Mouse (Mus musculus) hindbrain, embryonic 12.5 days (tissue): ENCODE measurements around the gene Gm44511. TPM values are rescaled to one million over a fixed set of nuclear protein-coding genes. Genes with fewer than 3 reads are reported as not detected.

ENCODE experiments used
- ATAC-seq: fragments of 200-750 bp; cut with Nextera tagmentation; 2 replicates; pipeline ENCODE4 v1.8.0; 2017; ENCODE audit warnings: moderate TSS enrichment; ENCODE audit not compliant: low FRiP score
- H3K27ac ChIP-seq: fragments of 300-500 bp; sonication (generic); 2 replicates; pipeline ENCODE4 v1.5.1; 2016; ENCODE audit warnings: mild to moderate bottlenecking
- H3K27me3 ChIP-seq: fragments of 300-500 bp; sonication (generic); 2 replicates; pipeline ENCODE4 v1.6.1; 2016; ENCODE audit warnings: mild to moderate bottlenecking
- H3K36me3 ChIP-seq: fragments of 300-500 bp; sonication (generic); 2 replicates; pipeline ENCODE4 v1.6.1; 2016; ENCODE audit warnings: mild to moderate bottlenecking
- H3K4me1 ChIP-seq: fragments of 300-500 bp; sonication (generic); 2 replicates; pipeline ENCODE4 v1.6.1; 2016
- H3K4me2 ChIP-seq: fragments of 300-500 bp; sonication (generic); replicated peaks from 2 replicates; pipeline ENCODE4 v1.6.1; 2016; ENCODE audit warnings: mild to moderate bottlenecking
- H3K4me3 ChIP-seq: fragments of 300-500 bp; sonication (generic); 2 replicates; pipeline ENCODE4 v1.5.1; 2016; ENCODE audit warnings: mild to moderate bottlenecking
- H3K9ac ChIP-seq: fragments of 300-500 bp; sonication (generic); 2 replicates; pipeline ENCODE4 v1.6.1; 2016; ENCODE audit warnings: mild to moderate bottlenecking, moderate library complexity
- H3K9me3 ChIP-seq: fragments of 300-500 bp; sonication (generic); replicated peaks from 2 replicates; pipeline ENCODE4 v1.6.1; 2016; ENCODE audit warnings: mild to moderate bottlenecking
- WGBS: fragments of 180-500 bp; shearing (Covaris S2); methylation state at CpG from one replicate; pipeline ENCODE4 v1.1.7; 2016; 5-methylcytosine and 5-hydroxymethylcytosine counted together
- polyA plus RNA-seq: library from polyadenylated mRNA; unstranded; fragments of >200 nt; fragmentation: Nextera tagmentation; extraction: Ambion mirVana; gene quantifications from 2 replicates; pipeline ENCODE4 v1.2.1, GENCODE M21; 2016

Gene Gm44511
- polyA plus RNA-seq, 1 experiment from 2014 or later, result not detected

GRCm38 (mm10) chr6:128737445-128737844 lies 88.7 kb downstream of the Gm44511 start:
- WGBS, result 89% methylated on average over 7 of the region's 7 CpGs
- H3K4me1 ChIP-seq, result no peaks in the 10 kb centered on the region
- no peak overlapping the region for H3K4me3 ChIP-seq
- no peak for ATAC-seq
- no peaks in the 10 kb centered on the region for H3K9me3 ChIP-seq
- no peak overlapping the region for H3K9ac ChIP-seq
- H3K4me2 ChIP-seq, result no peak overlapping the region
- H3K27ac ChIP-seq, result no peak overlapping the region
- H3K27me3 ChIP-seq, result no peaks in the 10 kb centered on the region
- no peaks in the 10 kb centered on the region for H3K36me3 ChIP-seq

- H3K36me3 ChIP-seq, result no peaks in the 10 kb centered on the region
Observed at GRCm38 (mm10) chr6:128736100-128736499, 90.0 kb downstream of the Gm44511 start.

GRCm38 (mm10) chr6:128734896-128735295 lies 91.2 kb downstream of the Gm44511 start:
- H3K9me3 ChIP-seq, result no peaks in the 10 kb centered on the region
- no peak overlapping the region for H3K27ac ChIP-seq
- ATAC-seq, result no peak
- H3K4me1 ChIP-seq, result no peaks in the 10 kb centered on the region
- H3K4me3 ChIP-seq, result no peak overlapping the region
- no peak overlapping the region for H3K4me2 ChIP-seq
- H3K9ac ChIP-seq, result no peak overlapping the region
- H3K27me3 ChIP-seq, result no peaks in the 10 kb centered on the region
- H3K36me3 ChIP-seq, result no peaks in the 10 kb centered on the region

More at GRCm38 (mm10) chr6:128736100-128736499, 90.0 kb downstream of the Gm44511 start:
- H3K9ac ChIP-seq, result no peak overlapping the region
- H3K9me3 ChIP-seq, result no peaks in the 10 kb centered on the region
- H3K27ac ChIP-seq, result no peak overlapping the region
- no peak overlapping the region for H3K4me2 ChIP-seq
- no peak overlapping the region for H3K4me3 ChIP-seq
- H3K27me3 ChIP-seq, result no peaks in the 10 kb centered on the region
- no peak for ATAC-seq
- H3K4me1 ChIP-seq, result no peaks in the 10 kb centered on the region

GRCm38 (mm10) chr6:128733908-128734679 lies 92.0 kb downstream of the Gm44511 start:
- H3K4me2 ChIP-seq, result no peak overlapping the region
- no peak overlapping the region for H3K4me3 ChIP-seq
- no peaks in the 10 kb centered on the region for H3K9me3 ChIP-seq
- 71% methylated on average over 5 of the region's 5 CpGs for WGBS
- no peaks in the 10 kb centered on the region for H3K4me1 ChIP-seq
- no peak for ATAC-seq
- H3K27me3 ChIP-seq, result no peaks in the 10 kb centered on the region
- H3K9ac ChIP-seq, result no peak overlapping the region
- H3K36me3 ChIP-seq, result no peaks in the 10 kb centered on the region
- H3K27ac ChIP-seq, result no peak overlapping the region

- Histone ChIP-seq H3K9me3 (no peaks in the 10 kb centered on the region), H3K9ac (no peak overlapping the region), H3K4me1 (no peaks in the 10 kb centered on the region), H3K27ac (no peak overlapping the region), H3K4me3 (no peak overlapping the region), H3K27me3 (no peaks in the 10 kb centered on the region), H3K36me3 (no peaks in the 10 kb centered on the region), H3K4me2 (no peak overlapping the region)
- no peak for ATAC-seq
- WGBS, result 91% methylated on average over 3 of the region's 3 CpGs
Observed at GRCm38 (mm10) chr6:128732032-128732431, 94.1 kb downstream of the Gm44511 start.

Other genes with a start within 250 kb of the Gm44511 start
- not detected in 2 replicates for gene A2ml1, start 244.7 kb downstream of the Gm44511 start, polyA plus RNA-seq
- gene Klrb1a, start 202.8 kb downstream of the Gm44511 start, polyA plus RNA-seq, result not detected in 2 replicates
- not detected in 2 replicates for gene Clec2h, start 163.9 kb downstream of the Gm44511 start, polyA plus RNA-seq
- not detected in 2 replicates for gene Klrb1, start 103.3 kb downstream of the Gm44511 start, polyA plus RNA-seq
- gene Klrb1c, start 37.1 kb downstream of the Gm44511 start, polyA plus RNA-seq, result not detected in 2 replicates
- 0.25 TPM in 1 of 2 replicates, not detected in the other for gene Klrb1b, start within 50 bp of the Gm44511 start, polyA plus RNA-seq
- not detected in 2 replicates for gene Clec2i, start 61.3 kb upstream of the Gm44511 start, polyA plus RNA-seq
- 0.35 and 0.57 TPM in 2 replicates for gene BC035044, start 64.8 kb upstream of the Gm44511 start, polyA plus RNA-seq
- gene Clec2g, start 108.1 kb upstream of the Gm44511 start, polyA plus RNA-seq, result not detected in 2 replicates
- gene Klrb1f, start 219.6 kb upstream of the Gm44511 start, polyA plus RNA-seq, result 0.18 and 0.45 TPM in 2 replicates